Mouse (Mus musculus) urinary bladder, postnatal 14 days (tissue): ENCODE measurements around the gene E2f2.

Experiments used
- DNase-seq: peaks from one replicate; pipeline ENCODE4 v3.0.0; 2021; ENCODE audit warnings: low spot score

Gene E2f2

GRCm38 (mm10) chr4:136172011-136172541, at the start of gene E2f2:
Gene E2f2 (plus strand): TSS chr4:136172394.
- peak; percentile 72 for DNase-seq

- peak; percentile 23 for DNase-seq
Observed at GRCm38 (mm10) chr4:136123111-136123791, 48.9 kb upstream of the E2f2 start.

- no peak for DNase-seq
Observed at GRCm38 (mm10) chr4:136123792-136124161, 48.4 kb upstream of the E2f2 start.

- DNase-seq = no peak
Observed at GRCm38 (mm10) chr4:136124581-136124980, 47.6 kb upstream of the E2f2 start.

- no peak for DNase-seq
Observed at GRCm38 (mm10) chr4:136125458-136125857, 46.7 kb upstream of the E2f2 start.

GRCm38 (mm10) chr4:136126019-136126418, 46.2 kb upstream of the E2f2 start:
- DNase-seq = no peak

GRCm38 (mm10) chr4:136127670-136128069, 44.5 kb upstream of the E2f2 start:
- no peak for DNase-seq

GRCm38 (mm10) chr4:136129842-136130241, 42.4 kb upstream of the E2f2 start:
- no peak for DNase-seq

- DNase-seq = no peak
Observed at GRCm38 (mm10) chr4:136133801-136134200, 38.4 kb upstream of the E2f2 start.

GRCm38 (mm10) chr4:136134418-136134977, 37.7 kb upstream of the E2f2 start:
- DNase-seq = no peak

- peak; percentile 48 for DNase-seq
Observed at GRCm38 (mm10) chr4:136134978-136135873, 37.0 kb upstream of the E2f2 start.

- peak; percentile 43 for DNase-seq
Observed at GRCm38 (mm10) chr4:136135874-136136728, 36.1 kb upstream of the E2f2 start.

GRCm38 (mm10) chr4:136139326-136140110, 32.7 kb upstream of the E2f2 start:
- DNase-seq = no peak

GRCm38 (mm10) chr4:136140327-136141250, 31.6 kb upstream of the E2f2 start:
- DNase-seq = peak; percentile 96

GRCm38 (mm10) chr4:136142267-136143192, 29.7 kb upstream of the E2f2 start:
- DNase-seq = peak; percentile 22

GRCm38 (mm10) chr4:136143193-136143976, 28.8 kb upstream of the E2f2 start, which contains the start of gene Id3:
Gene Id3 (plus strand): TSS chr4:136143497.
- DNase-seq = peak; percentile 96

GRCm38 (mm10) chr4:136144126-136144926, 27.9 kb upstream of the E2f2 start:
- DNase-seq = peak; percentile 87
